Mouse (Mus musculus) megakaryocyte, adult 5-6 weeks (primary cell): ENCODE measurements around the gene Qser1. TPM values are rescaled to one million over a fixed set of nuclear protein-coding genes. Genes with fewer than 3 reads are reported as not detected.

Experiments used
- ATAC-seq: 2 replicates; pipeline ENCODE4 v1.8.0; 2016; ENCODE audit warnings: mild to moderate bottlenecking, inconsistent platforms; ENCODE audit not compliant: poor library complexity, severe bottlenecking
- total RNA-seq, 2 experiments: library from RNA; stranded (forward) in 1 of 2; stranded (reverse) in 1 of 2; fragments of 153-499, 151-499 nt in 1 of 2; fragments of 221-1000, 200-1000 nt in 1 of 2; gene quantifications; 2 replicates each; pipeline versions ENCODE4 v1.2.3 to v1.2.4; 2015 to 2017

Qser1 gene
- total RNA-seq, 2 experiments from 2014 or later: 6.8 to 26.5 TPM

DNA sequence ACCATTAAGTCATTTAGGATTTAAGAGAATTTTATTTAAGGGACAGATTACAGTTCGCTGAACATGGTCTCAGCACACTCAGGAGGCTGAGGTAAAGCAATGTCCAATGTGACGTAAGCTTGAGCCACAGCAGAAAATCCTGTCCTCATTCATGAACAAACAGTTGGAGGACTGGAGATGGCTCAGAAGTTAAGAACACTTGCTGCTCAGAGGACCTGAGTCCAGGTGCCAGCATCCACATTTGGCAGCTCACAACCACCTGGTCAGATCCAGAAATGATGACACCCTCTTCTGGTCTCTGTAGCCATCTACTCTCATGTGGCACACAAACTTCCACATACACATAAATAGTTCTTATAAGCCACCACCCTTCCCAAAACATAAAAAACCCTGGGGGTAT is 76.9 kb downstream of the Qser1 start:
- no peak for ATAC-seq

DNA sequence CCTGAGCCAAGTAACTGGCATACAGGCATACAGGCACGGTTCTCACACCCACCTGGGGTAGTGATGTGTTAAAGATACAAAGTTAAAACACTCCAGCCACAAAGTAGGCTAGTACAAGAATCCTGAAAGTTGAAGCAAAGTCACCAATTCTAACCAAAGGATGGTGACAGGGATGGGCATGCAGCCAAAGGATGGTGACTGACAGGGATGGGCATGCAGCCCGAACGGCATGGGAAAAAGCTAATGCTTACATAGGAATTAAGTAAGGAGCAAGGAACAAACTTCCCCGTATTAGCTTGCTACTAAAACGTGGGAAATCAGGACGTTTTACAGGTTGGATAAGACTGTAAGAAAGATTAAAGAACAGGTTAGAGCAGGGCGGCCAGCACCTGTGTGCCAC is 80.3 kb downstream of the Qser1 start:
- no peak for ATAC-seq

DNA sequence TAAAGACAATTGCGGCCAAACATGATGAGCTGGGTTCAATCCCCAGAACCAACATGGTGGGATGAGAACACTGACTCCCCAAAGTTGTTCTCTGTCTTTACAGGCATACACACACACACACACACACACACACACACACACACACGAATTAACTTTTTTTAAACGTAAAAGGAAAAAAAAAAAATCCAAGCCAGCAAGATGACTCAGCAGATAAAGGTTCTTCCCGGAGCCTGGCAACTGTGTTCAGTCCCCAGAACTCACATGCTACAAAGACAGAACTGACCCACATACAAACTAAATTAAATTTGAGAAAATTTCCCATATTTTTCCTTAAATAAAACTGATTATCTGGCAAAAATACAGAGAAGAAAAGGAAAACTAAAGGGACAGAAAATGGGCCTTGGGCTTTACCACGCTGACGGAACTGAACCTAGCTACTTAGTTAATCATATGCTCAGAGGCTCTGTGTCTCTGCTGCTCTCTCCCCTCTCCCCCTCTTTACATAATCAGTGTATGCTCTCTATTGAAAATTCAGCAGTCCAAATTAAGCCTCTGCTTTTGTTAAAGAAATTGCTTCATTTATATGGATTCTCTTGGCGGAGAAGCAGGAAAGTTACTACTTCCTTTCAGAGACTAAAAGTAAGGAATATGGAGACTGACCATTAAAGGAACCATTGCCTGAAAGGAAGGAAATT is 83.9 kb downstream of the Qser1 start:
- no peak for ATAC-seq

DNA sequence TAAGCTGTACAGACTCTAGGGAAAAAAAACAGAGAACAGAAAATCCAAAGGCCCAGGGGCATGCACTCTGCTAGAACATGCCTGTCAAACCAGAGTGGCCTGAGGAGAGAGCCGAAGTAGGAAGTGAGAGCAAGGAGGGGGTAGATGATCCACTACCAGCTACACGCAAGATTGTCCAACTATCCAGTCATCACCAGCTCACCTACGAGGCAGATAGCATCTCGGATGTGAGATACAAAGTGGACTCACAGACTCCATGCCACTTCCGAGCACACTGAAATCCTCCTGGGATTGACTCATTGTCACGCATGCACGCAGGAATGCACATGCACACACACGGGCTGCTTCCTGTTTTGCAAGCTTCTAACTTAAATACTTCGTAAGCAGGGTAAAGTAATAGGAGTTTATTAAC is 84.5 kb downstream of the Qser1 start:
- peak; percentile 93 for ATAC-seq

DNA sequence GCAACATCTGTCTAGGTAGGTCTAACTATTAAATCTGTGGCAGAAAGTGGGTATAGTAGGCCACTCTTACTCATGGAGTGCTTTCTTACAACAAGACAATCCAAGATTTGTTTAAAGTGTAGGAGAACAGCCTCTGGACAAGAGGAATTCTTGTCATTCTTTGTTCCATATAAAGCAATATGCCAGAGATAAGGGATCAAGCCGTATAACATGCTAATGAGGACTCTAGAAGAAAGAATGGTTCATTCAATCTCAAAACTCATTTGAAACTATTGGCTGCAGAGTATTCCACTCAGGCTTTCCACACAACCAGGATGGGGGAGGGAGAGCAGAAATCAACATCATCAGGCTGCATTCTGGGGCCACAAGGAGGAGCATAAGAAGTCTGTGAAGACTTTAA is 89.2 kb downstream of the Qser1 start:
- no peak for ATAC-seq

DNA sequence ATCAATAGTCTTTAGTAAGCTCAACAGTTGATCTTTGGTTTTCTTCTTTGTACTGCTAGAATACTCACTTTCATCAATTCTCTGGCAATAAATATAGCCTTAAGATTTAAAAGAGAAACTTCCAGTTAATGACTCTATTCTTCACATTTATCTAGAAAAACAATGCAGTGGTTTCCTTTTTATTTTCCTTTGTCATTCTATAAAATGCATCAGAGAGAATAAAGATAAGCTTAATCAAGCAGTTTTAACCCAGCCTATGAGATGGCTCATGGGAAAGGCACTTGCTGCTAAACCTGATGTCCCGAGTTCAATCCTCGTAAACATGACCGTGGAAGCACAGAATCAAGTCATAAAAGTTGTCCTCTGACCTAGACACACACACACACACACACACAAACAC is 94.5 kb downstream of the Qser1 start:
- no peak for ATAC-seq

DNA sequence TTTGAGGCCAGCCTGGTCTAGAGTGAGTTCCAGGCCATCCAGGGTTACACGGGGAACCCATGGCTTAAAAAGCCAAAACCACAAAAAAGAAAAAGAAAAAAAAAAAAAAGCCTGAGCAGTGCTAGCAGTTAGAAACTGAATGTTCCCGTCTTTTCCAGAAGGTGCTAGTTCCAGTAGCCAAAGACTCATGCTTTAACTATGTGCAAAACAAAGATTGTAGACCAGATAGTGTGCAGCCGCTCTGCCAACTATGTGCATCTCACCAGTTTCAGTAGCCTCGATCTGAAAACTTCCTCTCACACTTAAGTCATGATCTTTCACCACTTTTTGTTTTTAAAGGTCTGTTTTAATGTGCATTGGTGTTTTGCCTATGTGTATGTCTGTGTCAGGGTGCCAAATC is 98.7 kb downstream of the Qser1 start:
- ATAC-seq: no peak

DNA sequence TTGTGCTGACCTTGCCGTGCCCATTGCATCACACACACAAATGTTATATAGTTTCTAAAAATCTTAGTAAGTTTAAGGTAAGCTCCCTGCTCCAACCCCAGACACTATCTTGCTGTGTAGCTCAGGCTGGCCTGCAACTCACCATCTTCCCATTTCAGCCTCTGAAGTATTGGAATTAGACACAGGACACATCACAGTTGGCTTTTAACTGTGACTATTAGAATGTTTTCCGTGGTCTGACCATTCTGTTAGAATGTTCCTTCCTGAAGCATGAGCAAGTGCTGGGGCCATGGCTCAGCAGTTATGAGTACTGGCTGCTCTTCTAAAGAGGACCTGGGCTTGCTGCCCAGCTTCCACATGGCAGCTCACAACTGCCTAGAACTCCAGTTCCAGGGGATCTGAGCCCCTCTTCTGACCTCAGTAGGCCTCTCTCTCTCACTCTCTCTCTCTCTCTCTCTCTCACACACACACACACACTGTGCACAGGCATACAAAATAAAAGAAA is 99.3 kb downstream of the Qser1 start:
- ATAC-seq: no peak

DNA sequence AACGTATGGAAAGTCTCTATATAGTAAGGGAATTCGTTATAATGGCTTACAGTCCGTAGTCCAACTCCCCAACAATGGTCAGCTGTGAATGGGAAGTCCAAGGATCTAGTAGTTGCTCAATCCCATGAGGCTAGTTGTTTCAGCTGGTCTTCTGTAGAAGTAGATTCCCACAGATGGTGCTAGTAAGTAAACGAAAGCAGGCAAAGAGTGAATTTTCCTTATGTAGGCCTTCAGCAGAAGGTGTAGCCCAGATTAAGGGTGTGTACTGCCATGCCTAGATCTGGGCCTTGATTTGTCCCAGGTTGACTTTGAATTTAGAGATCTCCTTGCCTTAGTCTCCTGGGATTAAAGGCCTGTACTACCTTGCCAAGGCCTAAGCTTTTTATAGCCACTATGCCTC is 100.3 kb downstream of the Qser1 start, which contains the start of gene Pin1rt1:
TSS of gene Pin1rt1 (minus strand) at position 101 of the 400 bp plus-strand sequence.
- no peak for ATAC-seq

DNA sequence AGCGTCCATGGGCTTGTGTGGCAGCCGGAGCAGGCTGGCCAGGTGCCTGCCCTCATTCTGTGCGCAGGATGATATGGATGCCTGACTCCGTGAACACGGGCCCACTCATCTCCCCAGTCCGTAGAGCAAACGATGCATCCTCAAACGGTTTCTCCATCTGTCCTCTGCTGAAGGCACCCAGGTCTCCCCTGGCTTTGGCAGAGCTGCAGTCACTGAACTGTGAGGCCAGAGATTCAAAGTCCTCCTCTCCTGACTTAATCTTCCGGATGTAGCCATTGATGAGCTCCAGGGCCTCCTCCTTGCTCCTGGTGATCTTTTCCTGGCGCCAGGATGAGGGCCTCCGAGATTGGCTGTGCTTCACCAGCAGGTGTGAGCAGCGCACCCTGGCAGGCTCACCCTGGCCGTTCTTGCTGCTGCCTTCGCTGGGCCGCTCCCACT is 102.3 kb downstream of the Qser1 start:
- no peak for ATAC-seq

DNA sequence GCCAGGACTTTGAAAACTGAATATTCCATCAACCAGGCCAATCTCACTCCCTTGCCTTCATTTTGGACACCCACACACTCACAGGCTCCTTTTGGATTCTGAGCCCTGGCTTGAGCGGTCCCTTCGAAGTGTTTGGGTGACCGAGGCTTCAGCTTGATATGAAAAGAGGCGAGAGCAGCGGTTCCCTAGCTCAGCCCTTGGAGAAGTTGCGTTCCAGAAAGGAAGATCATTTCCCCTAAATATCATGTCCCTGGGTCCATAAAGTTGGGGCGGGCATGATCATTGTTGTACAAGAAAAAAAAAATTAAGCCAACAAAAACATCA is 104.1 kb downstream of the Qser1 start:
- peak; percentile 48 for ATAC-seq

DNA sequence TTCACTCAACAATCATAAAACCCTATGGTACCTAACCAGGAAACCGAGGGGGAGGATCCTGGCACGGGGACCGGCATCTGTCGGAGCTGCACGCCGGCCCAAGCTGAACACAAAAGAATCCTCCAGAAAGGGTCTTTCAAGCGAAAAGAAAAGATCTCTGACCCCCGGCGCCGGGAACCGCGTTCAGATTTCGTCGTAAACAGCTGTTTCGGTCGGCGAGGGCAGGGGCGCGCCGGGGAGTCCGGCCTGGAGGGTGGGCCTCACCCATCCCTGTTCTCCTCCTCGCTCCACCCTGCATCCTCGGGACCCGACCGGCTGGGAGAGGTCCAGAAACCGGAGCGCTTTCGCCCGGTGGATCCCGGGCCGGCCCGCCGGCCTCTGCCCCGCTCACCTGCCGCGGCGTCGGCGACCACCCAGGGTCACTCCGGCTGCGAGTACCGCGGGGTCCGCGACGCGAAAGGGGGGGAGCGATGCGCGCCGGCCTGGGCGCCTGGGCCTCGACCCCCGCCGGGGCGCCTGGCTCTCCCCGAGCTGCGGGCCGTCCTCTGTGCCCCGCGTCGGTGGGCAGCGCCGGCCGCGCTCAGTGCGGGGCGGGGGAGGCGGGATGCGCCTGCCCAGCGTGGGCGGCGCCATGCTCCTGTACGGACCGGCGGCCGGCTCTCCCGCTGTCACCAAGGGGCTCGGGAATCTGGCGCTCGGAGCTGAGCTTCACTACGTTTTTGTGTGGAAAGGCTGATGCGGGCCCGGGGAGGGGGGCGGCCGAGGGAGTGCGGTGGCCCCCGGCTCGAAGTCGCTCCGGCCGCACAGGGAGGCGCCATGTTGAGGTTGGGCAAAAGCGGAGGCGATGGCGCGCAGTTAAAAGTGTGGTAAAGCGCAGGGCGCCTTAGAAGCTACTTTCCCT is 104.7 kb downstream of the Qser1 start, which contains the start of gene Tcp11l1:
TSS of gene Tcp11l1 (minus strand) at position 585 of the 901 bp plus-strand sequence.
- ATAC-seq: peak; percentile 73

DNA sequence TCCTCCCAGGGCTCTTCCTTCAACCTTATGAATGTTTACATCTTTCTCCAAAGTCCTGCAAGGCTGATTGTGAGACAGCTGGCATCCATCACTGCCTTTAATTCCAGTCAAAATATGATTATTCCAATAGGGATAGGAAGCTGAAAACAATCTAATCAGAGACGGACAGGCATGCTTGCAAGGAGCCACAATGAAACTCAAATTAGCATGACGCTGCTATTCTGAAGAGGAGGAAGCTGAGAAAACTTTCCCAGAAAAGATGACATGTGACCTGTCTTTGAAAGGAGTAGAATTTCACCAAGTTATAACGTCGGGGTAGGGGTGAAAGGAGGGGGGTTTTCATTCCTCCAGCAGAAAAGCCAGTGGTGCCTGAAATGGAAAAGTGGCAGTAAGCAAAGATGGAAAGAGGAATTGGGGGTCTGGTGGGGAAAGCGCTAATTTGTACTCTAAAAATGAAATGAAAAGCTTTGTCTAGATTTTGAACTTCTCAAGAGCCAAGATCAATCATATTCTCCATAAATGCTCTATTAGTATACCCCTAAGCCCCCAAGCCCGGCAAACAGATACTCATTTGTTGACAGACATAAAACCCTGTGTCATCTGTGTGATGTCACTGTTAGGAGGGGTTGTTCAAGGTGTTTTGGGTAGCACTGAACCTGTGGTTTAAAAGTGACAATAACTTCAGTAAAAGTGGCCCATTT is 105.7 kb downstream of the Qser1 start:
- 0 out of 2 replicates have a peak, but pooled peaks have one; percentile 7 for ATAC-seq

DNA sequence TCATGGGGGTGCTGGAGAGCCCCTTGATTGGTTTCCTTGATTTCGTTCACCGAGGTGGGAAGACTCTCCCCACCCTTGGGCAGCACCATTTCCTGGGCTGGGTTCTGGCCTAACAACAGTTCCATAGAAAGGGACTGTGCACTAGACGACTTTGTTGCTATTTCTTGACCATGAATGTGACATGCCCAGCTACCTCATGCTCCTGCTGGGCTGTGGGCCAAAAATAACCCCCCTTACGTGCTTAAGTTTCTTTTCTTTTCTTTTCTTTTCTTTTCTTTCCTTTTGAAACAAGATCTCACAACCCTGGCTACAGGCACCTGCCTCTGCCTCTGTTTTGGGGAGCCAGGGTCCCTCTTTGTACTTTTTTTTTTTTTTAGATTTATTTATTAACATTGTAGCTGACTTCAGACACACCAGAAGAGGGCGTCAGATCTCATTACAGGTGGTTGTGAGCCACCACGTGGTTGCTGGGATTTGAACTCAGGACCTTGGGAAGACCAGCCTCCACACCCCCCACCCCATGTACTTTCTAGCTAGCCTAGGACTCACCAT is 106.7 kb downstream of the Qser1 start:
- ATAC-seq: no peak

Other genes with a start within 250 kb of the Qser1 start
- 32.8 and 34.0 TPM in 2 replicates for gene Cstf3, start 226.2 kb downstream of the Qser1 start, total RNA-seq (2015)
- gene Cstf3, start 226.2 kb downstream of the Qser1 start, total RNA-seq (2017): 16.0 and 21.5 TPM in 2 replicates
- gene Tcp11l1, start 104.6 kb downstream of the Qser1 start, total RNA-seq (2015): 10.6 and 14.6 TPM in 2 replicates
- gene Tcp11l1, start 104.6 kb downstream of the Qser1 start, total RNA-seq (2017): 3.0 and 6.7 TPM in 2 replicates
- gene Pin1rt1, start 100.4 kb downstream of the Qser1 start, total RNA-seq (2015): not detected in 2 replicates
- gene Pin1rt1, start 100.4 kb downstream of the Qser1 start, total RNA-seq (2017): not detected in 2 replicates
- 14.2 and 15.3 TPM in 2 replicates for gene Depdc7, start 73.9 kb downstream of the Qser1 start, total RNA-seq (2015)
- gene Depdc7, start 73.9 kb downstream of the Qser1 start, total RNA-seq (2017): 14.0 and 20.2 TPM in 2 replicates
- 0.09 TPM in 1 of 2 replicates, not detected in the other for gene Prrg4, start 33.1 kb upstream of the Qser1 start, total RNA-seq (2015)
- 0.15 and 0.16 TPM in 2 replicates for gene Prrg4, start 33.1 kb upstream of the Qser1 start, total RNA-seq (2017)
- gene Ccdc73, start 51.0 kb upstream of the Qser1 start, total RNA-seq (2015): 2.2 and 7.2 TPM in 2 replicates
- 6.5 and 8.5 TPM in 2 replicates for gene Ccdc73, start 51.0 kb upstream of the Qser1 start, total RNA-seq (2017)
- 267 and 274 TPM in 2 replicates for gene Eif3m, start 200.3 kb upstream of the Qser1 start, total RNA-seq (2015)
- 165 and 245 TPM in 2 replicates for gene Eif3m, start 200.3 kb upstream of the Qser1 start, total RNA-seq (2017)